Mouse (Mus musculus): Measurements from ENCODE around the gene Nanos3.

DNA sequence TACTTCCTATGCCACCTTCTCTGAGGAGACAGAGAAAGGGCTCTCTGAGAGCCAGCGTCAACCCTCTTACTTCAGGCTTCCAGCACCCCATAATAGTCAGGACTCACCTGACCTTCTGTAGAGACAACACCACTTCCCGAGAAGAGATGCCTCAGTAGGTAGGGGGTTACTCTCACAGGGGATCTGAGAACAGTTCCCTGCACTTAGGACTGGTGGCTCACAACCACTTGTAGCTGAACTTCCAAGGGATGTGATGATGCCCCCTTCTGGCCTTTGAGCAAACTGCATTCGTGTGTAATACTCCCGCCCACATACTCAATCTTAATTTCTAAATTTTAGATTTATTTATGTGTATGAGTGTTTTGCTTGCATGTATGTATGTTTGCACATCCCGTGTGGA lies 8.5 kb upstream of the Nanos3 start:
- TF ChIP-seq CTCF (IDR thresholded peaks at IDR 0.05; ENCODE audit: borderline replicate concordance, extremely low read depth, insufficient read depth, insufficient read length) (peak; percentile 19; the same call in 1 of the 2 replicates), POLR2A (IDR thresholded peaks at IDR 0.05; ENCODE audit: borderline replicate concordance, extremely low read depth, insufficient read depth, insufficient read length, poor library complexity, severe bottlenecking) (no peak)
